Mouse (Mus musculus) forebrain, embryonic 14.5 days (tissue): ENCODE data around the gene Wdr19. TPM values are rescaled to one million over a fixed set of nuclear protein-coding genes. Genes with fewer than 3 reads are reported as not detected.

ENCODE experiments used
- ATAC-seq: fragments of 200-750 bp; cut with Nextera tagmentation; 2 replicates; pipeline ENCODE4 v1.8.0; 2017; ENCODE audit warnings: mild to moderate bottlenecking, moderate library complexity
- DNase-seq: peaks from one replicate; pipeline ENCODE4 v3.0.0-alpha.2; 2015; ENCODE audit warnings: low spot score
- H3K27ac ChIP-seq: fragments of 300-500 bp; sonication (generic); 2 replicates; pipeline ENCODE4 v1.5.1; 2014; ENCODE audit warnings: low read depth, mild to moderate bottlenecking, control low read depth, low read length, moderate library complexity
- H3K27me3 ChIP-seq: fragments of 300-500 bp; sonication (generic); replicated peaks from 2 replicates; pipeline ENCODE4 v1.6.1; 2014; ENCODE audit warnings: low read length, control low read depth, mixed read lengths; ENCODE audit not compliant: control insufficient read depth, insufficient read depth
- H3K36me3 ChIP-seq: fragments of 300-500 bp; sonication (generic); 2 replicates; pipeline ENCODE4 v1.6.1; 2014; ENCODE audit warnings: low read length, control low read depth; ENCODE audit not compliant: control insufficient read depth, insufficient read depth
- H3K4me1 ChIP-seq: fragments of 300-500 bp; sonication (generic); 2 replicates; pipeline ENCODE4 v1.6.1; 2014; ENCODE audit warnings: antibody characterized with exemption, low read length, control low read depth; ENCODE audit not compliant: control insufficient read depth, insufficient read depth
- H3K4me2 ChIP-seq: fragments of 300-500 bp; sonication (generic); 2 replicates; pipeline ENCODE4 v1.6.1; 2014; ENCODE audit warnings: mild to moderate bottlenecking, control low read depth, low read length
- H3K4me3 ChIP-seq: fragments of 300-500 bp; sonication (generic); 2 replicates; pipeline ENCODE4 v1.5.1; 2014; ENCODE audit warnings: low read depth, low read length, control low read depth
- H3K9ac ChIP-seq: fragments of 300-500 bp; sonication (generic); 2 replicates; pipeline ENCODE4 v1.6.1; 2014; ENCODE audit warnings: mild to moderate bottlenecking, low read length, control low read depth, moderate library complexity
- H3K9me3 ChIP-seq: fragments of 300-500 bp; sonication (generic); replicated peaks from 2 replicates; pipeline ENCODE4 v1.6.1; 2016; ENCODE audit warnings: low read length, control low read depth, mixed read lengths; ENCODE audit not compliant: control insufficient read depth
- WGBS: fragments of 180-500 bp; shearing (Covaris S2); extraction: QIAGEN DNeasy Blood & Tissue Kit; methylation state at CpG from one replicate; pipeline ENCODE4 v1.1.7; 2014; 5-methylcytosine and 5-hydroxymethylcytosine counted together
- polyA plus RNA-seq: library from polyadenylated mRNA; unstranded; fragments of >200 nt; fragmentation: Nextera tagmentation; extraction: Ambion mirVana; gene quantifications from 2 replicates; pipeline ENCODE4 v1.2.1, GENCODE M21; 2014

The Wdr19 gene
- polyA plus RNA-seq, 1 experiment from 2014 or later: 10.3 TPM

DNA sequence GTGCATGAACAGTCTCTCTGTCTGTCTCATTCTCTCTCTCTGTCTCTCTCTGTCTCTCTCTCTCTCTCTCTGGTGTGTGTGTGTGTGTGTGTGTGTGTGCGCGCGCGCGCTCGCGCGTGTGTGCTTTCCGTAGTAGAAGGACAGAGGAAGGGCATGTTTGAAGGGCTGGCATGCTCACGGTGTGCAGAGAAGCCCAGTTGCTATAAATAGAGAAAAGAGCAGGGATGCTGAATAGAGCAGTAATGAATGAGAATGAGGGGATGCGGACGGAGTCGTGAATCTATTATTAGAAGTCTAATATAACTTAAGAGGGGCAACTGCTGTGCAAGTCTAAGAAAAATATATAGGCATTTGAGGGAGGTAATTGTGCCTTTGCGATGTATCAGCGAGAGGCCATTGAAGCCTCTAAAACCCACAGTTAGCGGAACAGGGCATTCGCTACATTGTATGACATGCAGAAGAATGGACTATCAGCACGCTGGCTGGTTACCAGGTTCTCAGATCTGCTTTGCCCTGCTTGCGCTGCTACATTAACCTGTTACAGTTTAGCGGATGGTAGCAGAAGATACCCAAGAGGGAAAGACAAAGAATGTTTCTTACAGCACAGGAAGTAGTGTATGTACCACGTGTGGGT is 18.2 kb upstream of the Wdr19 start:
- peak; percentile 63 for DNase-seq
- WGBS: 47% methylated on average over 21 of the region's 21 CpGs
- no peak overlapping the region for H3K4me3 ChIP-seq
- H3K27me3 ChIP-seq: no peaks in the 10 kb centered on the region
- peak overlapping the region; percentile 32; the same call in 1 of the 2 replicates for H3K9ac ChIP-seq
- ATAC-seq: peak; percentile 56
- H3K36me3 ChIP-seq: no peaks in the 10 kb centered on the region
- no peaks in the 10 kb centered on the region for H3K9me3 ChIP-seq
- peak overlapping the region; percentile 39; the same call in 1 of the 2 replicates for H3K27ac ChIP-seq
- peak overlapping the region; percentile 20; the same call in 1 of the 2 replicates for H3K4me2 ChIP-seq
- peaks cover 14% of the 10 kb centered on the region for H3K4me1 ChIP-seq

DNA sequence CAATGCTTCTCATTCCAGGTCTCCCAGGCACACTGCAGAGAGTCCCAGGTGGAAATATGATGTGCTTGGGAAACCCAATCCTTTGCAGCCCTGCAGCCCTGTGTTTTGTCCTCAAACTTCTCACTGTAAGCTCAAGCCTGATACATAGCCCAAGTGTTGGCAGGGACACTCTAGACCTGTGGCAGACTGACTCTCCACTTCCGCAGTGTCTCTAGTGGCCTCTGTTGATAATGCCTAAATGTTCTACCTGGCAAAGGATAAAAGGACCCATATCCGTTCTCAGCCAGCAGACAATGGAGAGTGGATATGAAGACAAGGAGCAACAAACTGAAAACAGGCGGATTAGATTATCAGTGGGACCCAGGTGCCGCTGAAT is 17.7 kb upstream of the Wdr19 start:
- ATAC-seq (peak; percentile 13; the same call in 1 of the 2 replicates), DNase-seq (peak; percentile 25)
- WGBS: 74% methylated on average over 4 of the region's 4 CpGs
- H3K4me2 ChIP-seq: peak overlapping the region; percentile 20; the same call in 1 of the 2 replicates
- peak overlapping the region; percentile 39; the same call in 1 of the 2 replicates for H3K27ac ChIP-seq
- no peaks in the 10 kb centered on the region for H3K9me3 ChIP-seq
- no peak overlapping the region for H3K4me3 ChIP-seq
- H3K27me3 ChIP-seq: no peaks in the 10 kb centered on the region
- peaks cover 12% of the 10 kb centered on the region for H3K4me1 ChIP-seq
- 0 out of 2 replicates have a peak overlapping the region, but pooled peaks have one; percentile 32 for H3K9ac ChIP-seq
- no peaks in the 10 kb centered on the region for H3K36me3 ChIP-seq

DNA sequence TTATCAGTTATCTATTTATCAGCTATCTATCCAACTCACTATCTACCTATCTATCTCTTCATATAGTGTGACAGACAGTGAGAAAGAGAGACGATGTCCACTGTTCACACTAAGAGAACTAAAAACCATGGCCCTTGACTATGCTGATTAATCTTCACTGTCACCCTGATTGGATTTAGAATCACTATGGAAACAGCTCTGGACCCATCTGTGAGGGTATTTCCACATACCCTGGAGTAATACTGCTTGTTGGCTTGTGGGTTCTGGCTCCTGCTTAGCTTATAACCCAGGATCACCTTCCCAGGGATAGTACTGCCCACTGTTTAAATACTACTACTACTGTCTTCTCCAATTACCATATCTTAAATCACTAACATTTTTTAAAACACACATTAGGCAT is 17.2 kb upstream of the Wdr19 start:
- no peak overlapping the region for H3K9ac ChIP-seq
- 81% methylated on average over 1 of the region's 1 CpGs for WGBS
- H3K27me3 ChIP-seq: no peaks in the 10 kb centered on the region
- no peak overlapping the region for H3K4me2 ChIP-seq
- H3K36me3 ChIP-seq: no peaks in the 10 kb centered on the region
- ATAC-seq (no peak), DNase-seq (no peak)
- peaks cover 7% of the 10 kb centered on the region for H3K4me1 ChIP-seq
- no peak overlapping the region for H3K4me3 ChIP-seq
- H3K9me3 ChIP-seq: no peaks in the 10 kb centered on the region
- no peak overlapping the region for H3K27ac ChIP-seq

DNA sequence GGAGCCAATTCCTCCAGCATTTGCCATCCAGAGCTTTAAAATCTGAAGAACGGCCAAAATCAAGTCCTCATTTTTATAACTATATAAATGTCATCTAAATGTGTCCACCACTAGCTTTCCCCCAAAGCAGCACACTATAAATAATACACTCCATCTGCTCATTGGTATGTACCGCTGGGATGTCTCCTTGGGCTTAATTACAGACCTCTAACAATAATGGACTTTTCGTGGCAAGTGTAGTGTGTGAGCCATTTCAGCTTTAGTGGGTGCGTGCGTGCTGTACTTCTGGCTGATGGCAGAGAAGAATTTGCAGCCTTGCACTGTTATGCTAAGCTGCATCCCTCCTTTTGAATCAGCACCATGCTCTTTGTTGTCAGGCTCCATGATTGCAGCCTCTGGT is 7.9 kb upstream of the Wdr19 start:
- no peak overlapping the region for H3K4me2 ChIP-seq
- no peaks in the 10 kb centered on the region for H3K36me3 ChIP-seq
- DNase-seq (no peak), ATAC-seq (no peak)
- 72% methylated on average over 5 of the region's 5 CpGs for WGBS
- H3K9ac ChIP-seq: no peak overlapping the region
- H3K9me3 ChIP-seq: no peaks in the 10 kb centered on the region; the same call in 1 of the 2 replicates
- H3K27me3 ChIP-seq: no peaks in the 10 kb centered on the region
- H3K27ac ChIP-seq: no peak overlapping the region
- H3K4me1 ChIP-seq: no peaks in the 10 kb centered on the region
- H3K4me3 ChIP-seq: no peak overlapping the region

DNA sequence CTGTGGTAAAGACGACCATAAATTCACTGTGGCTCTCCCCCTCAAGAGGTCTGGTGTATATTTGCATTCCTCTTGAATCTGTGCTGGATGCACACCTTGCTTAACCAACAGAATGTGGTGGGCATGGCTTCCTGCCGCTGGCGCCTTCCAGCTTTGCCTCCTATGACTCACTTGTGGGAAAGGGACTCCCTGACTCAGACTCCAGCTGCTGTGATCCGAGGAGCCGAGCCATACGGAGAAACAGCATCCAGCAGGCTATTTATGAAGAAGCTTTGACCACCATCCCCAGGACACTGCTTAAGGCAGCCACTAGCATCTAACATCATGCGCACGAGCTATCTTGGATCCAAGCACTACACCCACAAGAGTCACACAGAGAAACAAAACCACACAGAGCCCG is 5.1 kb upstream of the Wdr19 start:
- Histone ChIP-seq H3K36me3 (no peaks in the 10 kb centered on the region), H3K4me1 (peaks cover 2% of the 10 kb centered on the region; the same call in 1 of the 2 replicates), H3K27me3 (no peaks in the 10 kb centered on the region), H3K4me2 (no peak overlapping the region), H3K9ac (no peak overlapping the region), H3K4me3 (no peak overlapping the region), H3K27ac (no peak overlapping the region), H3K9me3 (no peaks in the 10 kb centered on the region; the same call in 1 of the 2 replicates)
- no peak for DNase-seq
- ATAC-seq: no peak
- 93% methylated on average over 9 of the region's 9 CpGs for WGBS

DNA sequence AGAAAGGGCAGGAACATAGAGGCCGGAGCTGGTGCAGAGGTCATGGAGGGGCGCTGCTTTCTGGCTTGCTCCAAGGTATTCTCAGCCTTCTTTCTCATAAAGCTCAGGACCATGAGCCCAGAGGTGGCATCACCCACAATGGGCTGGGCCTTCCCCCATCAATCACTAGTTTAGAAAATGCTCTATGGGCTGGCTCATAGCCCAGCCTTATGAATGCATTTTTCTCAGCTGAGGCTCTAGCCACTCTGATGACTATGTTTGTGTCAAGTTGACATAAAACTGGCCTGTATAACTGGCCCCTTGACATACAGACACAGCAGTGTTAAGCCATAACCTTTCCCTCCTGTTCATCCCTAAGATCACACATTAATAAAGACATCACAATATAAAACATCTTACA is 5.2 kb downstream of the Wdr19 start:
- 96% methylated on average over 2 of the region's 2 CpGs for WGBS
- Histone ChIP-seq H3K27me3 (no peaks in the 10 kb centered on the region), H3K4me3 (no peak overlapping the region), H3K9ac (no peak overlapping the region), H3K4me1 (peaks cover 3% of the 10 kb centered on the region; the same call in 1 of the 2 replicates), H3K27ac (no peak overlapping the region), H3K9me3 (no peaks in the 10 kb centered on the region), H3K4me2 (no peak overlapping the region), H3K36me3 (no peaks in the 10 kb centered on the region)
- ATAC-seq (no peak), DNase-seq (no peak)

DNA sequence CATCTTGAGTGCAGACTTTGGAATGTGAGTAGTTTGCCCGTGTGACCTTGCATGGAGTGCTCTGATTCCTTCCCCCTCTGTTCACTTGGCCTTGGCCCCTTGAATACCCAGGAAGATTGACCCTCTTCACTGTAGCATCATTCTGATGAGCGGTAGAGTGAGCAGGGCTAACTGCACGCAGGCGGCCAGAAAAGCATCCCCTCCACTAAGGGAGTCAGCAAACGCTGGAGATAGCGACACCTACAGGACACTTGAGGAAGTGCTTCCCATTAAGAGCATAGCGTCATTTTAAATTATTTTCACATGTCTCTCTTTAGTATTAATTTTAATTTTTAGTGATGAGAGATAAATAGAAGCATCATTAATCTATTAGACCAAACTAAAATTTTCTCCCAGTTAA is 13.8 kb downstream of the Wdr19 start:
- Histone ChIP-seq H3K9ac (no peak overlapping the region), H3K4me3 (no peak overlapping the region), H3K27me3 (no peaks in the 10 kb centered on the region), H3K9me3 (no peaks in the 10 kb centered on the region), H3K4me2 (no peak overlapping the region), H3K36me3 (no peaks in the 10 kb centered on the region), H3K27ac (no peak overlapping the region), H3K4me1 (no peaks in the 10 kb centered on the region)
- 15% methylated on average over 7 of the region's 7 CpGs for WGBS
- DNase-seq: peak; percentile 71
- peak; percentile 54 for ATAC-seq

DNA sequence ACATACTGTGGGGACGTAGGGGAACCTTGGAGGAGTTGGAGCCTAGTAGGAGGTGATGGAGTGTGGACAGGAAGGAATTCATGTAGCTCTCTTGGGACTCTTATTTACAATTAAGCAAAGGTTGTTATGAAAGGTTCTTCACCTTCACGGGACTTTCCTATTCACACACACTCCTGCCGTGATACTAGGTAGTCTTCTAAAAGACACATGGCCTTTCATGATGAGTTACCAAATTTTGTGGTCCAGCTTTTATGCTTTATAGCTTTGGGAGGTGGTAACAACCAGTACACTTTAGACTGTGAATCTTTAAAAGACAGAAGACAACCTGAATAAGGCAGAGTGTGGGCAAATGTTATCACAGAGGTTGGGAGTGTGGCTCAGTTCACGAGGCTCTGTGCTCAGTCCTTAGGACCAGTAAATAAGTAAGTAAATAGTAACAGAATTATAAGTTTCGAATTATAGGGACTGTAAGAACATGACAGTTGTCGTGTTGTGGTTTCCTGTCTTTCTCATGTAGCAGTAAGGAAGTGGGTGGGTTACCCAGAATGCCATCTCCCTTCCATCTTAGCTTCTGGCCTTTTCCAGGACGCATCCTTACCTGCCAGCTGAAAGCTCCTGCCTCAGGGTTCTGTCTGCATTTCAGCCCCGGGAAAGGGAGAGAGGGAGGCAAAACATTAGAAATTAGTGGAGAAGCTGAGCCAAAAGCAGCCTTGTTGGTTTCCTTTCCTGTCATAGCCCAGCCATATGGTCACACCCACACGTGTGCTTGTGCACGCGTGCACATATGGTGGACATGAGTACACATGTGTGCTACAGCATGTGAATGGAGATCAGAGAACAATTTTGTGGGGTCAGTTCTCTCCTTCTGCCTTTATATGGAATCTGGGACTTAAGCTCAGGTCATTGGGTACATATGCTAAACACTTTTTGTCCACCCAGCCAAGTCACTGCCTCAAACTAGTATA is 18.1 kb downstream of the Wdr19 start:
- H3K9ac ChIP-seq: no peak overlapping the region
- WGBS: 93% methylated on average over 11 of the region's 11 CpGs
- DNase-seq (no peak), ATAC-seq (no peak)
- H3K27me3 ChIP-seq: no peaks in the 10 kb centered on the region
- H3K9me3 ChIP-seq: no peaks in the 10 kb centered on the region
- H3K4me3 ChIP-seq: no peak overlapping the region
- H3K27ac ChIP-seq: no peak overlapping the region
- peaks cover 13% of the 10 kb centered on the region; the same call in 1 of the 2 replicates for H3K36me3 ChIP-seq
- H3K4me1 ChIP-seq: no peaks in the 10 kb centered on the region
- H3K4me2 ChIP-seq: no peak overlapping the region
